Mouse (Mus musculus) limb, embryonic 11.5 days (tissue): Measurements from ENCODE around the gene Klhl8. TPM values are rescaled to one million over a fixed set of nuclear protein-coding genes. Genes with fewer than 3 reads are reported as not detected.
A peak's percentile ranks its signal among the peaks of the same experiment; 100 is the strongest.

Experiments used
- ATAC-seq: fragments of 200-750 bp; cut with Nextera tagmentation; 2 replicates; pipeline ENCODE4 v1.8.0; 2017; ENCODE audit warnings: low read depth; ENCODE audit not compliant: insufficient number of reproducible peaks, low FRiP score, low TSS enrichment
- DNase-seq: peaks from one replicate; pipeline ENCODE4 v3.0.0-alpha.2; 2015; ENCODE audit warnings: low spot score
- H3K27ac ChIP-seq: fragments of 300-500 bp; sonication (generic); replicated peaks from 2 replicates; pipeline ENCODE4 v1.5.1; 2014; ENCODE audit warnings: low read depth, mild to moderate bottlenecking, low read length
- H3K27me3 ChIP-seq: fragments of 300-500 bp; sonication (generic); 2 replicates; pipeline ENCODE4 v1.6.1; 2014; ENCODE audit warnings: mild to moderate bottlenecking, low read length, mixed read lengths; ENCODE audit not compliant: control insufficient read depth, insufficient read depth
- H3K36me3 ChIP-seq: fragments of 300-500 bp; sonication (generic); 2 replicates; pipeline ENCODE4 v1.6.1; 2014; ENCODE audit warnings: mild to moderate bottlenecking, low read length, moderate library complexity, mixed read lengths; ENCODE audit not compliant: control insufficient read depth, insufficient read depth
- H3K4me1 ChIP-seq: fragments of 300-500 bp; sonication (generic); 2 replicates; pipeline ENCODE4 v1.6.1; 2014; ENCODE audit warnings: low read length, mixed read lengths; ENCODE audit not compliant: control insufficient read depth, insufficient read depth
- H3K4me2 ChIP-seq: fragments of 300-500 bp; sonication (generic); 2 replicates; pipeline ENCODE4 v1.6.1; 2014; ENCODE audit warnings: low read depth, mild to moderate bottlenecking, moderate library complexity; ENCODE audit not compliant: severe bottlenecking
- H3K4me3 ChIP-seq: fragments of 300-500 bp; sonication (generic); 2 replicates; pipeline ENCODE4 v1.5.1; 2014; ENCODE audit warnings: low read depth, low read length
- H3K9ac ChIP-seq: fragments of 300-500 bp; sonication (generic); 2 replicates; pipeline ENCODE4 v1.6.1; 2014; ENCODE audit warnings: mild to moderate bottlenecking, low read length
- H3K9me3 ChIP-seq: fragments of 300-500 bp; sonication (generic); 2 replicates; pipeline ENCODE4 v1.6.1; 2016; ENCODE audit warnings: low read length; ENCODE audit not compliant: control insufficient read depth
- WGBS: fragments of 180-500 bp; shearing (Covaris S2); extraction: QIAGEN DNeasy Blood & Tissue Kit; methylation state at CpG from one replicate; pipeline ENCODE4 v1.1.7; 2014; 5-methylcytosine and 5-hydroxymethylcytosine counted together
- polyA plus RNA-seq: library from polyadenylated mRNA; unstranded; fragments of >200 nt; fragmentation: Nextera tagmentation; extraction: Ambion mirVana; gene quantifications from 2 replicates; pipeline ENCODE4 v1.2.1, GENCODE M21; 2014

Klhl8 gene
- polyA plus RNA-seq, 1 experiment from 2014 or later = 11.2 TPM

DNA sequence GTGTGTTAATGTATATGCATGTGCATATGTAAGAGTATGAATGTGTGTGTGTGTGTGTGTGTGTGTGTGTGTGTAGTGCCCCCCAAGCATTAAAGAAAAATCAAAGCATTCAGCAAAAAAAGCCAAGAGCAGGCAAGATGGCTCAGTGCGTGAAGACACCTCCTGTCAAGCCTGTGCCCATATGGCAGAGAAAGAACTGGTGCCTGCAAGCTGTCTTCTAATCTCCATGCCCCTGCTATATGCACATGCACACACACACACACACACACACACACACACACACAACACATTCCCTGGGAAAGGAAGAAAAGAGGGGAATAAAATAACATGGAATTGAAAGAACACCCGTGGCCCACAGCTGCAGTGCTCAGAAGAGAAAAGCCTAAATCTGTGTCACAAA, 53.9 kb downstream of the Klhl8 start:
- H3K4me3 ChIP-seq = no peak overlapping the region
- no peaks in the 10 kb centered on the region for H3K4me1 ChIP-seq
- no peak overlapping the region for H3K27ac ChIP-seq
- H3K27me3 ChIP-seq = no peaks in the 10 kb centered on the region
- no peaks in the 10 kb centered on the region for H3K36me3 ChIP-seq
- no peak overlapping the region for H3K4me2 ChIP-seq
- 93% methylated on average over 2 of the region's 2 CpGs for WGBS
- no peak overlapping the region for H3K9ac ChIP-seq
- ATAC-seq (no peak), DNase-seq (no peak)
- no peaks in the 10 kb centered on the region for H3K9me3 ChIP-seq

DNA sequence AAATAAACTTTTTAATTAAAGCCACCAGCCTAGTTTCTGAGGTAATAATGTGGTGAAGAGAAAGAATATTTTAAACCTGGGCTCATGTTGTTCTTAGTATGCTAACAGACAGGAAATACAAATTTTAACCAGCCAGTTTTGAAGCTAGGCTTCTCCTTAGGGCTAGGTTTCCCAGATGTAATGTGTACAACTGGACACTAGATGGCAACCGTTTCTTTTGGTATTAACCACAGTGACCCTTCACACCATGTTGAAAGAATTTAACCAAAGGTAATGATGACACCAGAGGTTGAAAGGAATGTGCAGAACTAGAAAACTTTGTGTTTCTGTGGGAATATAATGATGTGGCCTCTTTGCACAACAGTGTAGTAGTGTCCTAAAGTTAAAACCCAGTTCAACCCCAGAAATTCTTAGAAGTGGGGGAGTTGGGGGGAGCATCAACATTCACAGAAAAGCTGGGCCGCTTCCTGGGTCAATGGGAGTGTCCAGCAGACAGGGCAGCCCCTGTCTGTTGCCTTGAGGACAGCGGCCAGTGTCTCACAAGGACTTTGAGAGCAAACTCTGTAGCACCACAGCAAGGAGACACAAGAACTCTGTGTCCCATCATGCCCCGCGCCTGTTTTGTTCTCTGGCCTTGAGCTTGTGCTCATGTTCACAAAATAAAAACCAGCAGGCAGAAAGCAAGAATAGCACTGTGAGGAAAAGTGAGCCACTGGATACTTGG, 54.6 kb downstream of the Klhl8 start:
- WGBS = 66% methylated on average over 5 of the region's 5 CpGs

DNA sequence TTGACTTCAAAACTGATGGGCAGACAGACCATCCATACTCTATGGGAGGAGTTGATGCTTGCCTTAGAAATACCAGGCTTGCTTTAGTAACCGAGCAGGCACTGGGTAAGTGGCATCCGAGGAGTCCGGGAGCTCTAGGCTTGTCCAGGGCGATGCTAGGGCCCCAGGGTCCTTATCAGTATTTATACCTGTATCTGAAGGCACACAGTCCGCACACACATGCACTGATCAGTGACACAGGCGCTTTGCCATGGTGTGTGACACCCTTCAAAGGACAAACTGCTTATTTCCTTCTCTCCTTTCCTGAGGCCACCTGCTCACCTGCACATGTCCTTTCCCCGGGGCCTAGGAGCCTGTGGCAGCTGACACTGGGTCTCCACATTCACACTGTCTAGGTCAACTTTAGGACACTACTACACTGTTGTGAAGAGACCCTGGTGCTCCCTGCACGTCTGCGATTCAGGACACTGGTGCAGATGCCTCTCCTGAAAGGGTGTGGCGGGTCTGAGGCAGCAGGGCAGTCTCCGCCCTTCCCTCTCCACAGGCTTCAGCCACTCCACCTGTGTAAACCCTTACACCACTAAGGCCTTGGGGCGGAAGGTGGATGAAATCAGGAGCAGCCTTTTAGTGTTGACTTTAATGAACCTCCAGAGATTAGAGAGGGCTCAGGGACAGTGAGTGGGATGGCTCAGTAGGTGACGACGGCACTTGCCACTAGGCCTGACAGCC, 55.4 kb downstream of the Klhl8 start:
- no peak for DNase-seq
- peak; percentile 39; the same call in 1 of the 2 replicates for ATAC-seq
- H3K9me3 ChIP-seq = no peaks in the 10 kb centered on the region
- H3K36me3 ChIP-seq = no peaks in the 10 kb centered on the region; the same call in 1 of the 2 replicates
- H3K27ac ChIP-seq = no peak overlapping the region
- no peak overlapping the region for H3K4me2 ChIP-seq
- no peaks in the 10 kb centered on the region for H3K4me1 ChIP-seq
- H3K27me3 ChIP-seq = no peaks in the 10 kb centered on the region
- WGBS = 82% methylated on average over 14 of the region's 14 CpGs
- no peak overlapping the region for H3K9ac ChIP-seq
- H3K4me3 ChIP-seq = no peak overlapping the region

More for the DNA sequence above, 54.6 kb downstream of the Klhl8 start:
- Histone ChIP-seq H3K4me3 (no peak overlapping the region), H3K9ac (no peak overlapping the region), H3K27ac (no peak overlapping the region), H3K9me3 (no peaks in the 10 kb centered on the region), H3K36me3 (no peaks in the 10 kb centered on the region; the same call in 1 of the 2 replicates), H3K27me3 (no peaks in the 10 kb centered on the region), H3K4me1 (no peaks in the 10 kb centered on the region), H3K4me2 (no peak overlapping the region)
- ATAC-seq (0 out of 2 replicates have a peak, but pooled peaks have one; percentile 67), DNase-seq (no peak)

- H3K4me2 ChIP-seq = no peak overlapping the region
- H3K4me3 ChIP-seq = no peak overlapping the region
- ATAC-seq (no peak), DNase-seq (no peak)
- no peaks in the 10 kb centered on the region for H3K27me3 ChIP-seq
- no peaks in the 10 kb centered on the region; the same call in 1 of the 2 replicates for H3K36me3 ChIP-seq
- no peak overlapping the region for H3K9ac ChIP-seq
- H3K9me3 ChIP-seq = no peaks in the 10 kb centered on the region
- no peaks in the 10 kb centered on the region; the same call in 1 of the 2 replicates for H3K4me1 ChIP-seq
- WGBS = 90% methylated on average over 5 of the region's 5 CpGs
- H3K27ac ChIP-seq = no peak overlapping the region
These were observed 56.3 kb downstream of the Klhl8 start for GRCm38 (mm10) chr5:103854807-103855194.

- Histone ChIP-seq H3K9ac (no peak overlapping the region), H3K36me3 (no peaks in the 10 kb centered on the region; the same call in 1 of the 2 replicates), H3K27me3 (no peaks in the 10 kb centered on the region), H3K4me3 (no peak overlapping the region), H3K4me1 (no peaks in the 10 kb centered on the region; the same call in 1 of the 2 replicates), H3K4me2 (no peak overlapping the region), H3K9me3 (no peaks in the 10 kb centered on the region), H3K27ac (no peak overlapping the region)
- ATAC-seq (no peak), DNase-seq (no peak)
- WGBS = 85% methylated on average over 17 of the region's 17 CpGs
These were observed 56.8 kb downstream of the Klhl8 start for GRCm38 (mm10) chr5:103854041-103854806.

DNA sequence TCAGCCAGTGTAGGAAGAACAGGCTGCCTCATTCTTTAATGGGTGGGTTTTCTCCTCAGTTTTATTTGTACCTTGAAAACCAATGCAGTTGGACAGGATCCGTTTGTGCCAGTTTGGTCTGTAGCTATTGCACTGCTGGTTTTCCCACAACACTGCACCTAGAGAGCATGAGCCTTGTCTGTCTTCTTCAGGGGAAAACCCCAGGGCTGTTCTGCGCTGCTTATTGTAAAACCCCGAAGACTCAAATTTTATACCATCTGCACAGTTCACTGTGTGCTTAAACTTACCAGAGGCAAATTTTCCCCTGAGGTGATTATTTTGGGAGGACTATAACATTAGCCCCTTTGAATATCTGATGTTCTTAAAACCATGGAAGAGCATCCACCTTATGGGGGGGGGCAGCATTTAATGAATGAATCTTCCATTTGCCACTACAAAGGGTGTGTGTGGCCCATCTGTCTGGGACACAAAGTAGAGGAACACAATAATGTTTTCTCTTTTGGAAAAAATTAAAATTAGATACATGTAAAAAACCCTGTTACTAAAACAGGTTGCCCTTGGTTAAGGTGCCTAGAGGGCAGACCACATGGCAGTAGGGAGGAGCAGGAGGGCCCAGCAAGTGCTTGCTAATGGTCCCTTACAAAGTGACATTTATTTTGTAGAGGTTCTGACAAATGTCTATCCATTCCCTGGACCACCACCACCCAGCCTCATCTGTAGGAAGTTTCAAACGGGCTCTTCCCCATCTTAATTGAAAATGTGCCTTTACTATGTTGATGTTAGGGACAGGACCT, 58.1 kb downstream of the Klhl8 start:
- ATAC-seq (no peak), DNase-seq (no peak)
- Histone ChIP-seq H3K27me3 (no peaks in the 10 kb centered on the region), H3K4me3 (no peak overlapping the region), H3K9me3 (no peaks in the 10 kb centered on the region), H3K27ac (no peak overlapping the region), H3K36me3 (peaks cover 4% of the 10 kb centered on the region), H3K9ac (no peak overlapping the region), H3K4me1 (no peaks in the 10 kb centered on the region; the same call in 1 of the 2 replicates), H3K4me2 (no peak overlapping the region)
- 78% methylated on average over 4 of the region's 4 CpGs for WGBS

DNA sequence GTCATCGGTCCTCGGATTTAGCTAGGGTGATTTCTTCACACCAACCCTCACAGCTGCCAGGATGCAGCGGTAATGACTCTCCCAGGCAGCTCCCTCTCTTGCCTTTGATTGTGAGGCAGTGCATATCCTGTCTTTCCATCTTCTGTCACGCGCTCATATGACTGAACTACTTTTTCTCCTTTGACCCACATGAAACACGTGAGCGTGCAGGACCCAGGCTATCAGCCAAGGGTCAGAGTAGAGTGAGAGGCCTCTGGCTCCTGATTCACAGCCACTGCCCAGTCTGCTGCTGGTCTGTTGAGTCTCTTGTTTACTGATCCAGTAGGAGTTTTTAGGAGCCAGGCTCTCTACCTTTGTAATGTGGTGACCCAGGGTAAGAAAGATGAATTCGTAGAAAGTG, 62.5 kb downstream of the Klhl8 start:
- Histone ChIP-seq H3K36me3 (peaks cover 6% of the 10 kb centered on the region), H3K4me1 (peaks cover 11% of the 10 kb centered on the region), H3K27ac (no peak overlapping the region), H3K27me3 (no peaks in the 10 kb centered on the region), H3K9me3 (no peaks in the 10 kb centered on the region), H3K4me3 (no peak overlapping the region), H3K4me2 (no peak overlapping the region), H3K9ac (no peak overlapping the region)
- ATAC-seq = no peak
- no peak for DNase-seq
- 90% methylated on average over 8 of the region's 8 CpGs for WGBS

GRCm38 (mm10) chr5:103846609-103847008, 64.5 kb downstream of the Klhl8 start:
- Histone ChIP-seq H3K27ac (no peak overlapping the region), H3K36me3 (peaks cover 6% of the 10 kb centered on the region), H3K4me3 (no peak overlapping the region), H3K9me3 (no peaks in the 10 kb centered on the region), H3K27me3 (no peaks in the 10 kb centered on the region), H3K9ac (no peak overlapping the region), H3K4me1 (peaks cover 11% of the 10 kb centered on the region), H3K4me2 (no peak overlapping the region)
- ATAC-seq (no peak), DNase-seq (no peak)
- WGBS = 42% methylated on average over 5 of the region's 5 CpGs
